Mouse (Mus musculus) brain, adult 2 months (tissue): Measurements from ENCODE around the gene Glrx3.

Source experiments
- DNase-seq: peaks from one replicate; pipeline ENCODE4 v3.0.0; 2011; ENCODE audit warnings: low read depth, low spot score

Gene Glrx3

GRCm38 (mm10) chr7:137471431-137472120 lies 34.2 kb downstream of the Glrx3 start:
- DNase-seq, result peak; percentile 40

- no peak for DNase-seq
These were observed 34.7 kb downstream of the Glrx3 start for GRCm38 (mm10) chr7:137472149-137472548.

GRCm38 (mm10) chr7:137477950-137478620 lies 40.7 kb downstream of the Glrx3 start:
- peak; percentile 91 for DNase-seq

- no peak for DNase-seq
These were observed 41.2 kb downstream of the Glrx3 start for GRCm38 (mm10) chr7:137478621-137478982.

GRCm38 (mm10) chr7:137480839-137481238 lies 43.4 kb downstream of the Glrx3 start:
- DNase-seq, result no peak

GRCm38 (mm10) chr7:137483987-137484386 lies 46.6 kb downstream of the Glrx3 start:
- no peak for DNase-seq

- DNase-seq, result peak; percentile 16
These were observed 51.0 kb downstream of the Glrx3 start for GRCm38 (mm10) chr7:137488391-137488790.

- no peak for DNase-seq
These were observed 53.3 kb downstream of the Glrx3 start for GRCm38 (mm10) chr7:137490711-137491110.

- DNase-seq, result no peak
These were observed 55.0 kb downstream of the Glrx3 start for GRCm38 (mm10) chr7:137492307-137492973.

GRCm38 (mm10) chr7:137498736-137499135 lies 61.3 kb downstream of the Glrx3 start:
- DNase-seq, result no peak

GRCm38 (mm10) chr7:137517588-137517987 lies 80.2 kb downstream of the Glrx3 start:
- DNase-seq, result no peak

- peak; percentile 29 for DNase-seq
These were observed 80.7 kb downstream of the Glrx3 start for GRCm38 (mm10) chr7:137518028-137518576.
